Mouse (Mus musculus): Measurements from ENCODE around the gene Dync1li2. TPM values are rescaled to one million over a fixed set of nuclear protein-coding genes. Genes with fewer than 3 reads are reported as not detected.
A peak's percentile ranks its signal among the peaks of the same experiment; 100 is the strongest.

The Dync1li2 gene
- polyA plus RNA-seq (2012; rRNA removed), result 8.4 and 8.6 TPM in 2 replicates

DNA sequence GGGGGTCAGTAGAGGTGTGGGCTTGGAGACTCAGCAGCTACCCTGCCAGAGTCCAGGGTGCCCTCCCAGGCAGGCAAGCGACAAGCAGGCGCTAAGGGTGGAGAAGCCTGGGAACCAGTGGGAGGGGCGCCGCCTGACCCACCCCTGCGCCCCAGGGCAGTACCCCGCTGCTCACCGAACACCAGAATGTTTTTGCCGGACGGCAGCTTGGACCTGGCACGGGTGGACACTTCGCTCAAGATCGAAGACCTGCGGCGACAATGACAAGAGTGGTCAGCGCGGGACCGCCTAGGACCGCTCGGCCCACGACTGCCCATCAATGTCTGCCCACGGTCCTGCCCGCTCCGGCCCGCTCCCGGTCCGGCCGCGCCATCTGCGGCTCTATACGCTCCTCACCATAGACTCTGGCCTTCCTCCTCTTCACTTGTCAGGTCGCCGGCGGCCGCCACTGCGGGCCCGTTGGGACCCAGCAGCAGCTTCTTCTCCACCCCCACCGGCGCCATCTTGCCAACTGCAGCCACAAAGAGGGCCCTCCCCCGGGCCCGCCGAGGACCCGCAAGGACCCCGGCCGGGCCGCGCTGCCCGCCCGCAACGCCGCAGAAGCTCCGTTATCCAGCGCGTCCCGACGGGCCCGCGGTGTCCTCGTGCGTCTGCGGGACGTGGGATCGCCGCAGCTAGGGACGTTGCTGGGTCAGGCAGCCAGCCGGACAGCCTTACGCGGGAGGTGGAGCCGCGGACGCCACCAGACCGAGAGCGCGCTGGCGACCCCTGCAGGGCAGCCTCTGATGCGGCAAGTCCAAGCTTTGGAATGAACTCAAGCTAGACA, at the start of gene Dync1li2:
Gene Dync1li2, minus strand, starts transcription at position 749 of the 826 bp plus-strand sequence.
- TF ChIP-seq CTCF (IDR thresholded peaks at IDR 0.05; ENCODE audit: extremely low read depth, insufficient read depth, insufficient read length, insufficient replicate concordance) (peak; percentile 89), POLR2A (IDR thresholded peaks at IDR 0.05; ENCODE audit: low read depth, low read length) (peak; percentile 16; the same call in 1 of the 2 replicates)
- H3K36me3 ChIP-seq (ENCODE audit: control insufficient read depth, insufficient read depth, low read length), result peaks cover 16% of the 10 kb centered on the region; the same call in 1 of the 2 replicates
- H3K4me3 ChIP-seq (ENCODE audit: extremely low read depth, insufficient read depth, insufficient read length), result peak within 1 kb of the TSS; percentile 80
- H3K27me3 ChIP-seq (ENCODE audit: control insufficient read depth, insufficient read depth, low read length), result no peaks in the 10 kb centered on the region
- H3K27ac ChIP-seq (ENCODE audit: insufficient read depth, low read length), result peak within 1 kb of the TSS; percentile 91
- peaks cover 8% of the 10 kb centered on the region for H3K4me1 ChIP-seq (ENCODE audit: control insufficient read depth, insufficient read depth, insufficient read length)
- under 1% methylated on average over 75 of the region's 75 CpGs for WGBS
- peak; percentile 79 to 91 for DNase-seq (ENCODE audit: low read depth in 1 of 2, low spot score in 2 of 2)

- no peak overlapping the region for H3K27ac ChIP-seq (ENCODE audit: insufficient read depth, low read length)
- no peaks in the 10 kb centered on the region for H3K36me3 ChIP-seq (ENCODE audit: control insufficient read depth, insufficient read depth, low read length)
- no peak overlapping the region for H3K4me3 ChIP-seq (ENCODE audit: extremely low read depth, insufficient read depth, insufficient read length)
- 0 out of 2 replicates have a peak, but pooled peaks cover 1% of the 10 kb centered on the region for H3K27me3 ChIP-seq (ENCODE audit: control insufficient read depth, insufficient read depth, low read length)
- WGBS, result 72% methylated on average over 1 of the region's 1 CpGs
- no peaks in the 10 kb centered on the region for H3K4me1 ChIP-seq (ENCODE audit: control insufficient read depth, insufficient read depth, insufficient read length)
- no peak for DNase-seq (ENCODE audit: low read depth in 1 of 2, low spot score in 2 of 2)
- TF ChIP-seq CTCF (IDR thresholded peaks at IDR 0.05; ENCODE audit: extremely low read depth, insufficient read depth, insufficient read length, insufficient replicate concordance) (no peak), POLR2A (IDR thresholded peaks at IDR 0.05; ENCODE audit: low read depth, low read length) (no peak)
Observed at GRCm38 (mm10) chr8:104479091-104479490, 36.2 kb upstream of the Dync1li2 start.

DNA sequence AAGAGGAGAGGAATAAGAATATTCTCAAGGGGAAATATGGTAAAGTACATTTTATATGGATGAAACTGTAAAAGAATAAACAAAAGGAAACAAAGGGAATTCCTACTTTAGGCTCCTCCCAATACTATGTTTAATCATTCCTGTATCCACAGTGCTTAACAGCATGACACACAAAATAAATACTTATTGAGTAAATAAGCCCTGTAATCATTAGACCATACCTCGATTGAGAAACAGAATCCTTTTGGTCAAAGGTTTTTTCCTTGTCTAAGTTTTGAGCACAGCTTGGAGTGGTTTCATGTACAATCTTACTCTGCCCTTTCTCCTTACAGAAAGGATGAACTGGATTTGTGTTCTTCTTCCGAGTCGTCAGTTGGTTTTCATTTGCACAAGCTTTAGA, 29.6 kb upstream of the Dync1li2 start:
- WGBS, result 87% methylated on average over 3 of the region's 3 CpGs
- TF ChIP-seq CTCF (IDR thresholded peaks at IDR 0.05; ENCODE audit: extremely low read depth, insufficient read depth, insufficient read length, insufficient replicate concordance) (no peak), POLR2A (IDR thresholded peaks at IDR 0.05; ENCODE audit: low read depth, low read length) (no peak)
- Histone ChIP-seq H3K4me3 (ENCODE audit: extremely low read depth, insufficient read depth, insufficient read length) (no peak overlapping the region), H3K27me3 (ENCODE audit: control insufficient read depth, insufficient read depth, low read length) (0 out of 2 replicates have a peak, but pooled peaks cover 1% of the 10 kb centered on the region), H3K27ac (ENCODE audit: insufficient read depth, low read length) (no peak overlapping the region), H3K4me1 (ENCODE audit: control insufficient read depth, insufficient read depth, insufficient read length) (no peaks in the 10 kb centered on the region), H3K36me3 (ENCODE audit: control insufficient read depth, insufficient read depth, low read length) (no peaks in the 10 kb centered on the region)
- no peak for DNase-seq (ENCODE audit: low read depth in 1 of 2, low spot score in 2 of 2)

GRCm38 (mm10) chr8:104467463-104467862, 24.6 kb upstream of the Dync1li2 start:
- no peaks in the 10 kb centered on the region for H3K27me3 ChIP-seq (ENCODE audit: control insufficient read depth, insufficient read depth, low read length)
- no peaks in the 10 kb centered on the region for H3K36me3 ChIP-seq (ENCODE audit: control insufficient read depth, insufficient read depth, low read length)
- DNase-seq (ENCODE audit: low read depth in 1 of 2, low spot score in 2 of 2), result no peak
- 58% methylated on average over 2 of the region's 2 CpGs for WGBS
- no peak overlapping the region for H3K4me3 ChIP-seq (ENCODE audit: extremely low read depth, insufficient read depth, insufficient read length)
- TF ChIP-seq POLR2A (IDR thresholded peaks at IDR 0.05; ENCODE audit: low read depth, low read length), result no peak
- TF ChIP-seq CTCF (IDR thresholded peaks at IDR 0.05; ENCODE audit: extremely low read depth, insufficient read depth, insufficient read length, insufficient replicate concordance), result no peak
- H3K27ac ChIP-seq (ENCODE audit: insufficient read depth, low read length), result no peak overlapping the region
- H3K4me1 ChIP-seq (ENCODE audit: control insufficient read depth, insufficient read depth, insufficient read length), result no peaks in the 10 kb centered on the region

DNA sequence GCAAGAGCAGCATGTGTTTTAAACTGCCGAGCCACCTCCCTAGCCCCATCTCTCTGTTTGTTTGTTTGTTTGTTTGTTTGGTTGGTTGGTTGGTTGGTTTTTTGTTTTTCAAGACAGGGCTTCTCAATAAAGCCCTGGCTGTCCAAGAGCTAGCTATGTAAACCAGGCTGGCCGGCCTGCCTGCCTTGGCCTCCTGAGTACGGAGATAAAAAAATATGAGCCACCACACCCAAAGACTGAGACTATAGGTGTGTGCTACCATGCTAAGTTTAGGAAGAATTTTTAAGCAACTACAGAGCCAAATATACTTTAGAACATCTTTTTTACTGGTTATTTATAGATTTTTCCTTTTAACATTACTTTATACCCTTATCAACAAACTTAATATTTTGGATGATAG, 9.3 kb upstream of the Dync1li2 start:
- WGBS, result 93% methylated on average over 3 of the region's 3 CpGs
- Histone ChIP-seq H3K27ac (ENCODE audit: insufficient read depth, low read length) (no peak overlapping the region), H3K36me3 (ENCODE audit: control insufficient read depth, insufficient read depth, low read length) (no peaks in the 10 kb centered on the region), H3K4me1 (ENCODE audit: control insufficient read depth, insufficient read depth, insufficient read length) (no peaks in the 10 kb centered on the region), H3K4me3 (ENCODE audit: extremely low read depth, insufficient read depth, insufficient read length) (no peak overlapping the region), H3K27me3 (ENCODE audit: control insufficient read depth, insufficient read depth, low read length) (no peaks in the 10 kb centered on the region; the same call in 1 of the 2 replicates)
- no peak for TF ChIP-seq CTCF (IDR thresholded peaks at IDR 0.05; ENCODE audit: extremely low read depth, insufficient read depth, insufficient read length, insufficient replicate concordance)
- TF ChIP-seq POLR2A (IDR thresholded peaks at IDR 0.05; ENCODE audit: low read depth, low read length), result no peak
- DNase-seq (ENCODE audit: low read depth in 1 of 2, low spot score in 2 of 2), result no peak

DNA sequence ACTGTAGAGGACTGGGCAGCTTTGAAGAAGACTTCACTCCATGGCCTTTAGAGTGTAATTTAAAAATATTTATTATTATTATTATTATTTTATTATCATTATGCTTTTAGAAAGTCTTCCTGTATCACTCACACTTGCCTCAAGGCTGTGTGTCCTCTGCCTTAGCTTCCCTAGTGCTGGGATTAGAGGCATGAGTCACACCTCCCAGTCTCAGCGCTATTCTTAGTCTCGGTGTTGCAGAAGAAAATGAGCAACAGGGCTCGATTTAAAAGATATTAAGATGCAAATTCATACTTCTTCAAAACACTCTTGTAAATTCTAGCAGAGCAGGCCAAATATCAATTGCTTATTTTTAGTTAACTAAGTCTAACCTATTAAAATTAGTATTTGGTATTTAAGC, 5.9 kb upstream of the Dync1li2 start:
- Histone ChIP-seq H3K27me3 (ENCODE audit: control insufficient read depth, insufficient read depth, low read length) (no peaks in the 10 kb centered on the region; the same call in 1 of the 2 replicates), H3K4me3 (ENCODE audit: extremely low read depth, insufficient read depth, insufficient read length) (no peak overlapping the region), H3K36me3 (ENCODE audit: control insufficient read depth, insufficient read depth, low read length) (no peaks in the 10 kb centered on the region), H3K4me1 (ENCODE audit: control insufficient read depth, insufficient read depth, insufficient read length) (no peaks in the 10 kb centered on the region), H3K27ac (ENCODE audit: insufficient read depth, low read length) (no peak overlapping the region)
- TF ChIP-seq CTCF (IDR thresholded peaks at IDR 0.05; ENCODE audit: extremely low read depth, insufficient read depth, insufficient read length, insufficient replicate concordance) (no peak), POLR2A (IDR thresholded peaks at IDR 0.05; ENCODE audit: low read depth, low read length) (no peak)
- no peak for DNase-seq (ENCODE audit: low read depth in 1 of 2, low spot score in 2 of 2)
- 81% methylated on average over 3 of the region's 3 CpGs for WGBS

- peaks cover 8% of the 10 kb centered on the region for H3K4me1 ChIP-seq (ENCODE audit: control insufficient read depth, insufficient read depth, insufficient read length)
- H3K36me3 ChIP-seq (ENCODE audit: control insufficient read depth, insufficient read depth, low read length), result no peaks in the 10 kb centered on the region
- H3K4me3 ChIP-seq (ENCODE audit: extremely low read depth, insufficient read depth, insufficient read length), result no peak overlapping the region
- no peaks in the 10 kb centered on the region; the same call in 1 of the 2 replicates for H3K27me3 ChIP-seq (ENCODE audit: control insufficient read depth, insufficient read depth, low read length)
- no peak overlapping the region for H3K27ac ChIP-seq (ENCODE audit: insufficient read depth, low read length)
- no peak for DNase-seq (ENCODE audit: low read depth in 1 of 2, low spot score in 2 of 2)
- TF ChIP-seq POLR2A (IDR thresholded peaks at IDR 0.05; ENCODE audit: low read depth, low read length) (no peak), CTCF (IDR thresholded peaks at IDR 0.05; ENCODE audit: extremely low read depth, insufficient read depth, insufficient read length, insufficient replicate concordance) (no peak)
- WGBS, result 91% methylated on average over 3 of the region's 3 CpGs
Observed at GRCm38 (mm10) chr8:104446016-104446415, 3.2 kb upstream of the Dync1li2 start.
